Mouse (Mus musculus) lung, adult 18-20 months (tissue): ENCODE results near the gene Itsn1.
A peak's percentile ranks its signal among the peaks of the same experiment; 100 is the strongest.

Source experiments
- DNase-seq, 2 experiments: peaks; one replicate each; pipeline ENCODE4 v3.0.0; 2022; ENCODE audit warnings: mixed read lengths in 2 of 2

Gene Itsn1

DNA sequence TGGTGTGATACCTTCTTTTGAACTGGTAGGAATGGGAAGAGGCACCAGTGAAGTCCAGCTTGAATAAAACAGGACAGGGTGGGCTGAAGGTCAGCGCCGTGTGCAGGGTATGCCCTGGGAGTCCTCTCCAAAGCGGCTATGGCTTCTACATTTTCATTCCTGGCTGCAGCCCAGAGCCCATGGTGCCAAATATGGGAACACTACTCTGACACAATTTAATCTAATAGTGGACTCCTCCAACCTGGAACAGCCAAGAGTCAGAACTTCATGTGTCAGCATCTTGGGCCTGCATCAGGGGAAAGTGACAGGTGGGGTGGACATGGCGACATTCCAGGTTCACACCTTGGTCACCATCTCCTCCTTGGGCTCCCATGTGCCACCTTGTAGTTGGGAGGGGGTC, 147.4 kb downstream of the Itsn1 start:
- no peak for DNase-seq

DNA sequence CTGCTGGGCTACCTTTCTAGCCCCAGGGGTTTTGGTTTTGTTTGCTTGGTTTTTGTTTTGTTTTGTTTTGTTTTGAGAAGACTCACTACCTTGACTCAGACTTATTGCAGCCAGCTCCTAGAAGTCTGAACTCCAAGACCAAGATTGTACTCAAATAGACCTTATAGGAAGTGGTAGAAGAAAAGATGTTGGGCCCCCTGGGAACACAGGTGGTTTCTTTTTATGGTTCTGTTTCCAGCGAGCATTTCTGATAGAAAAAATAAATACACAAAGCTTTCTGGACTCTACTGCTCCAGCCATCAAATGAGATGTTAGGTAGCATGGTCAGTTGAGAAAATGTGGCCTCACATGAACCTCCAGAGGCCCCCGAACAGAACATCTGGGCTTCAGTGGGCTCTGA, 150.0 kb downstream of the Itsn1 start:
- no peak for DNase-seq

DNA sequence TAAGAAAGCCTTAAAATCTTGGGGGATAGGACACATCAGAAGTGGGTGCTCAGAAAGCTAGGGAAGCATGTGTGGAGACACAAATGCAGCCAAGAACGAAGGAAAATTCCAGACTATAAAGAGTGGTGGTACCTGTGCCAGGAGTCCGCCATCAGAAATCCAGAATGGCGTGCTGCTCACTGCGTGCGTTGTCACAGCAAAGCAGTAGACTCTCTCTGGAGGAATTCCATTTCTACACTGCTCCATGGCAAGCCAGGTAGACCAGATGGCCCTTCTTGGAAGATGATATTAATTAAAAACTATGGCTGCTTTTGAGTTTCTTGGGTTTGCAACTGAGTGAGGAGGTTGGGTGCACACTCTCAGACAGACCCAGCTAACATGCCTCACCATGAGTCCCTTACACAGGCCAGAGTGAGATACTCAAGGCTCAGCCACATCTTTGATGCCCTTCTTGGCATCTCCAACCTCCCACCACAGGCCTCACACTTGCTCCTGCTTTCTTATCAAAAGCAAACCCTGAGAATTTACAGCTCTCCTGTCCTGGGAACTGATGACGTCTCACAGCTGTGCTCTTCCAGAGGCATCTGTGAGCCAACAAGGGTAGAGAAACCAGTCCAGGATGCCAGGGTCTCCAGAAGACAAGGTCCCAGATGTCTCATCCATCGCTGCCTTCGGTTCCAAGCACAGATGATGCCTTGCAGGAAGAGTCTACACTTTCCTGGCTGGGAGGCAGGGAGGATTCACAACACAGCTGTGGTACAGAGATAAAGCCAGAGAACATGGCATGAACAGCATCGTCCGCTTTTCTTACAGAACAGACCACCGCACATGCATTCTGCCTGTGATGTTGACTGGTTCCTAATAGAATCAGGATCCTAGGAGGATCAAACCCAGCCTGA, 152.0 kb downstream of the Itsn1 start:
- DNase-seq: no peak

DNA sequence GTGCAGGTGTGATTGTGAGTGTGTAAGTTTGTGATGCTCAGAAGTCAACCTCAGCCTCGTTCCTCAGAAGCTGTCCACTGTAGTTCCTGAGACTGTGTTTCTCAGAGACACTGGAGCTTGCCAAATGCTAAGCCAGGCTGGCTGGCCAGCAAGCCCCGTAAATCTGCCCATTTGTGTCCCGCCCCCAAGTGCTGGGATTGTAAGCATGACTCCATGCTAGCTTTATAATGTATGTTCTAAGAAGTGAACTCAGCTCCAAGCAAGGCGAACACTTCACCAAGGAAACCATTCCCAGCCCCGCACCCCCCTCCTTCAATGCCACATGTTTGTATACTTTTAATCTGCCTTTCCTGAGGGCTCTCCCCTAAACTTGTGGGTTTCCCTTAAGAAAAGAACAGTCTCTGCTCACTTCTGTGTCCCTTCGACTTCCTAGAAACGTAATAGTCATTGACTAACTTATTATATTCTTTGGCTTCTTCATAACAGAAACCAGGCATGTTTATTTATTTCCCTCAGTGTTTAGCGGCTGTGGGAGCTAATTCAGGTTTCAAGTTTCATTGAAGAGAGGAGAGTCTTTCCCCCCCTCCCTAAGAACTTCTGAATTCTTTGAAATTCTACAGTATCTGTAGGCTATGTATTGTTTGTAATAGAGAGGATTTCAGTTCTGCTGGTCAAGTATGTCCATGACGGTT, 153.2 kb downstream of the Itsn1 start:
- DNase-seq: no peak

DNA sequence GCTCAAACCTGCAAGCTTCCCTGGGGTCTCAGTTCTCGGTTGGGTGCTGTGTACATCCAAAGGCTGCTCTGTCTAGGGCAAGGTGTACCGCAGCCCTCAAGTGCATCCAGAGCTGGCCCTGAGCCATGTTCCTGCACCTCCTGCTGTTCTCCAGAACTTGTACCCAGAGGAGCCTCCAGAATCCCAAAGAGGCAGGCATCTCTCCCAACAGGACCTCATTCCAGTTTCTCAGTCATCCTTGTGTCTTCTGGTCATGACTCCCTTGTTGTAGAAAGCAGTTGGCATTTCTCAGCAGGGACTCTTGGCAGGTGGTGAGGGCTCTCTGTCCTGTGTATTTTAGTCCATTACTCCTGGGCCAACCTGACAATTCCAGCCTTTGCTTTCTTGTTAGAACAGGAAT, 154.6 kb downstream of the Itsn1 start:
- no peak for DNase-seq

DNA sequence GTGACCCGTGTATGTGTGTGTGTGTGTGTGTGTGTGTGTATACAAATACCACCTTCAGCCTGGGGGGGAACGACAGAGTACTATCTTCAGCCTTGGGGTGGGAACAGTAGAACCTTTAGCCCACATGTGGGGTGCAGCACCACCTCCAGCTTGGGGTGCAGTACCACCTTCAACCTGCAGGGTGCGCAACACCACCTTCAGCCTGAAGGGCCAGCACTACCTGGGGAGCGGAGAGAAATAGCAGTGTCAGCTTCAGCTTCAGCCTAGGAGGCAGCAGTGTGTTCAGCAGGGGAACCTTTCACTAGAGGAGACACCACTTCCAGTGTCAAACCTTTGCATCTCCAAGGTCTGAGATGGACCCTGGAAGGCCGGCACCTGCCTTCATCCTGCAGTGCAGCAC, 155.1 kb downstream of the Itsn1 start:
- DNase-seq: no peak

DNA sequence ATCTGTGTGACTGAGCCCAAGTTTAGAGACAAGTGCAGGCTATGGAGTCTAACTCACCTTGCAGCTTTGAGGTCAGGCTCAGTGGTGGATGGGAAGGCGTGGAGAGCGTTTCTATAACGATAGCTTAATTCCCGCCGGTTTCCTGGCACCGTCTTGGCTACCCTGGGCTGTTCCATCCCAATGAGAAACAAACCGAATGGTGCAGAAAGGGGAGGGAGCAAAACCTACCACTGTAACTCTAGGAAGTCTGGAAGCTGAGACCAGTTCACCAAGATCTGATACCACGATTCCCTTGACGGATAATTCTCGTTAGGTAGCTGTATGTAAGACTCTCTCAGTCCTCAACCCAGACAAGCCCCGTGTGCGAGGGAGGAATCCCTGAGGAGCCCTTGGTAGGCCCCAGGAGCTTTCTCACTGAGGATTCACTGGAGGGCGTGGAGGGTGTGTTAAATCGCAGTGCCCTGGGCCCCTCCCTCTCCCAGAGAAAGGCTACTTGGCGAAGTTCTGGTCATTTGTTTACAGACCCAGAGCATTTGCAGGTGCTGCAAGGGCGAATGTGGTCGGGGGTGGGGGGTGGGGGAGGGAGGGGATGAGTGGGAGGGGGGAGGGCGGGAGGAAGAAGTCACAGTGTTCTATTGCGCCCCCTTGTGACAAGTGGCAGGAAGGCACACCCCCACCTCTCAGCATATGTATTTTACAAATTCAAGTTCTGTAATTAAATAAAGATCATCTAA, 156.5 kb downstream of the Itsn1 start:
- peak in 1 of 2 experiments; percentile 34 for DNase-seq

DNA sequence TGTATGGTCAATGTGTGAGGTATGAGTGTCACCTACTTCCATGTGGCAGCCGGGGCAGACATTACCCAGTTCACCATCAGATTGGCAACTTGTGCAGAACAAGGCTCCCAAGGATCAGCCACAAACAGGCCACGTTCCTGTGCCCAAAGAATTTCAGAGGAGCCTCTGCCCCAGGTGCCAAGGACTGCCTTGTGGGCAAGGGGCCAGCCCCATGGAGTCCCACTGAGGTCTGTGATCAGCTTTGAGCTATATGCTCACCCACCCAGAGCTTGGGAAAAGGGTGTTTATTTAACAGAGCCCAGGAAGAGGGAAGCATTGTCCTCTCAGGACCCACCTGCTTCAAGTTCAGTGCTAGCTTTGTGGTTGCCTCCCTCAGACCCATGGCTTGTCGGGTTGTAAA, 159.3 kb downstream of the Itsn1 start:
- DNase-seq: no peak

DNA sequence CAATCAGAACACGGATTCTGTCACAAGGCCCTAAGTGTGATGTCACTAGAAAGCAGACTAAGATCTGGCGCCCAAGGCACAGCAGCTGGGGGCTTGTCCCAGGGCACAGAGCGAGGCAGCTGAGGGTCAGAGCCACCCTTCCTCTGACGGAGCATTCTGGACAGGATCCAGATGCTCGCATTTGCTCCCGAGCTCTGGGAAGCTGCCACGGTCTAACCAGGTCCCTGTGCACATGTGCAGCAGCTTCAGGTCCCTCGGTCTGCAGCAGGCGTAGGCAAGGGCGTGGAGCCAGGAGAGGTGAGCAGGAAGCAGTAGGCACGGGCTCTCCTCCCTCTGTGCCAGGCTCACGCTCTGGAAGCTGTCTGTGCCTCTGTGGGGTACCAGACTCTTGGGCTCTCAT, 160.8 kb downstream of the Itsn1 start:
- no peak for DNase-seq

DNA sequence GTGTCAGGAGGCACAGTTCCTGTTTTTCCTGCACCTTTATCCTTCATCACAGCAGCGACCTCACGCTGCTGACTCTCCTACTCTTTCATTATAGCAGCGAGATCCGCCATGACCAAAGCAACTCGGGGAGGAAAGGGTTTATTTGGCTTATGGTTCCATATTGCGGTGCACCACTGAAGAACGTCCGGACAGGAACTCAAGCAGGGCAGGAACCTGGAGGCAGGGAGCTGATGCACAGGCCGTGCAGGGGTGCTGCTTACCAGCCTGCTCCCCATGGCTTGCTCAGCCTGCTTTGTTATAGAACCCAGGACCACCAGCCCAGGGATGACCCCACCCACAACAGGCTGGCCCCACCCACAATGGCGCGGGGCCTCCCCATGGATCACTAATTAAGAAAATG, 162.1 kb downstream of the Itsn1 start:
- DNase-seq: no peak

DNA sequence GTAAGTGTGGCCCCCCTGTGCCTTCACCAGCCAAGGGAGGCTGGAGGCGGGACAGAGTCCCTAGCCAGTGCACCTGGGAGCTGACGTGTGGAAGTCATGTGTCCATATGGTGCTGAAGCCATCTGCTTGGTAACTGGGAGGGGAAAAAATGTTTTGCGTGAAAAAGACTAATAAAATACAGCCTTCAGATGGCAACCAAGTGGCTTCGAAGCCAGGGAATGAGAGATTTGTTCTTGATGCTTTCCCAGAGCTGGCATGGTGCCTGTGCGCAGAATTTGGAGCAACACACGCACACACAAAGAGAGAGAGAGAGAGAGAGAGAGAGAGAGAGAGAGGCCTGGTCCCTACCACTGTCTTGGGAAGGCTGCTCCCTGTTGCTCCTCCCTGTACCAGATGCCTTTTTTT, 167.3 kb downstream of the Itsn1 start:
- no peak for DNase-seq

DNA sequence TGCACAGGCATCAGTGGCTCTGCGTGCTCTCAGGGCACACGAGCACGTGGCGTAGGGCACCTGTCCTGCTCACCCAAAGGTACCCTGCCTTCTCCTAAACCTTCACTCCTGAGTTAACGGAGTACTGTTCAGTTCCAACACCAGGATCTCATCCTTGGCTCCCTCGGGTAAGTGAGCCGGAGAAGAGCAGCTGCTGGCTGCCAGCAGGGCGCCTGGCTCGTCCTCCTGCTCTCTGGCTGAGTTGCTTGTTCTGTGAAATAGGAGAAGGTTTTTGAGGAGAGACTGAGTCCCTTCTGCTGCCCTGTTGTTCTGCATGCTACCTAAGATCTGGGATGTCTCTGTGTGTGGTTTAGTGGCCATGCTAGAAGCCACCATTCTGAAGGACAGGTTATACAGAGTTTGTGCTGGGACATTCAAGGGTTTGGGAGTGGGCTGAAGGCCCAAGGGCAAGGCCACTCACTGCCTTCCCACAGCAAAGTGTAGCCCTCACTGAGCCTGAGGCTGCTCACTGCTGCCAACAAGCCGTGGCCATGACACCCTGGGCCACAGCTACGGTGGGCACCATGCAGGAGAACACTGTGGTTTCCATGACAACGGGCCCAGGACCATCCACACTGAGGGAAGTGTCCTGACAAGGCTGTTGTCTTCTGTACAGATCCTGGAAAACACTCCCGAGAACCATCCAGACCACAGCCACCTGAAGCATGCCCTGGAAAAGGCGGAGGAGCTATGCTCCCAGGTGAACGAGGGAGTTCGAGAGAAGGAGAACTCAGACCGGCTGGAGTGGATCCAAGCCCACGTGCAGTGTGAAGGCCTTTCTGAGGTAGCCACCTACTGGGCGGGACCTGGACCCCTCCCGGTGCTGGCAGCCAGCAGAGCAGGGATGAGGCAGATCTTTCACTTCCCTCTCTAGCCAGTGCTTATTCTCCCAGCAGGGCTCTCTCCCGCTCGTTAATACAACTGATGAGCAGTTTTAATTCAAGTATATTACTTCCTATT, 170.1 kb downstream of the Itsn1 start:
- DNase-seq: peak; percentile 34 to 45

DNA sequence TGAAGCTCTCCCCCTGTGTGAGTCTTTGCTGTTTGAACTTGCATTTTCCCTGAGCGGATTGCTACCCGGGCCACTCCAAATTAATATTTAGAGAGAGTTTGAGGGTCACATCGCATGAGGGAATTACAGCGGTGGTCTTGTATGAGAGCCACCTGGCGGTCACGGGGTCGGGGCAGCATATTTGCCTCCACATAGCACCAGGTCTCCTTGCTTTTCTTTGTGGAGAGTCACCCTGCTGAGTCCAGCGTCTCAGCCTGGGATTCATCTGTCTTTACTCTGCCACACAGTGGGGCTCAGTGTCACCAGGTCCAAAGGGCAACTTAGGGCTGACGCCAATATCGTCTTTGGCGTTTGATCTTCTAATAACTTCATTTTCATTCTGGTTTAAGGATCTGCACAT, 171.2 kb downstream of the Itsn1 start:
- no peak for DNase-seq

DNA sequence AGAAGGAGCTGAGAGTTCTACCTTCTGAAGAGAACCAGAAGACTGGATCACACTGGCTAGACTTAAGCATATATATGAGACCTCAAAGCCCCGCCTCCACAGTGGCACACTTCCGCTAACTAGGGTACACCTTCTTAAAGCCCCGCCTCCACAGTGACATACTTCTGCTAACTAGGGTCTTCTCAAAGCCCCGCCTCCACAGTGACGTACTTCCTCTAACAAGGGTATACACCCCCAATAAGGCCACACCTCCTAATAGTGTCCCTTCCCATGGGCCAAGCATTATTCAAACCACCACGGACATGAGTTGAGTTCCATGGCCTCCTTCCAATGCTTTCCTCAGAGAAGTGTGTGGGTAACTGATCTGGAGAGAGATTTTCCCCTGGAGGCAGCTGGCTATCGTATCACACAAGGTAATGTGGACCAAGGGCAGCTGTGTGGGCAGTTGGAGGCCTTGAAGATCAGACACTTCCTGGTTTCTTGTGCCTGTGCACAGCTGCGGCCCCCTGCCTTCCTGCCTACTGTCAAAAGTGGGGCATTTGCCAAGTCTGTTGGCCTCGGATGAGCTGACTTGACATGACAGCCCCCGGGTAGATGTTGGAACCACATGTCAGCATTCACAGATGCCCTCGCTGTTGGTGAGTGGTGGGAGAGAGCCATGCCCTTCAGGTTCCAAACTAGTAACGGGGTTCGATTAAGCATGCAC, 174.9 kb downstream of the Itsn1 start:
- DNase-seq: no peak

DNA sequence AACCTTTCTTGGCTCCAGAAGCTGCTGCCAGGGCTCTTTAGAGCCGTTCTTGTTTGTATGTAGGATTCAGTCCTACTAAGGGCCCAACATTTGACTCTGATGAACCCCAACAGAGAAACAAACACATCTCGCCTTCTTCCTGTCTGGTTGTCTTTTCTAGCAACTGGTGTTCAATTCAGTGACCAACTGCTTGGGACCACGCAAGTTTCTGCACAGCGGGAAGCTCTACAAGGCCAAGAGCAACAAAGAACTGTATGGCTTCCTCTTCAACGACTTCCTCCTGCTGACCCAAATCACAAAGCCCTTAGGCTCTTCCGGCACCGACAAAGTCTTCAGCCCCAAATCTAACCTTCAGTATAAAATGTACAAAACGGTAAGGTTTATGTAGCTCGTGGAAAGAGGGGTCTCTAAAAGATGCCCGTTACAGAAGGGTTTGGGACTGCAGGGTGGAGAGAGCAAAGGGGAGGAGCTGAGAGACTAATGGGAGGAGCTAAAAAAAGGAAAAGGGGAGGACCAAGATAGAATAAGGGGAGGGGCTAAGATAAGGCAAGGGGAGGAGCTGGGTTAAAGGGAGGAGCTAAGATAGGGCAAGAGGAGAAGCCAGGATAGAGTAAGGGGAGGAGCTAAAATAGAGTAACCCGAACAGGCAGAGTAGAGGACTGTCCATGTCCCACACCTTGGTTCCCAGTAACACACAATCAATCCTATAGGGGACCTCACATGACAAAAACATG, 176.2 kb downstream of the Itsn1 start:
- no peak for DNase-seq

DNA sequence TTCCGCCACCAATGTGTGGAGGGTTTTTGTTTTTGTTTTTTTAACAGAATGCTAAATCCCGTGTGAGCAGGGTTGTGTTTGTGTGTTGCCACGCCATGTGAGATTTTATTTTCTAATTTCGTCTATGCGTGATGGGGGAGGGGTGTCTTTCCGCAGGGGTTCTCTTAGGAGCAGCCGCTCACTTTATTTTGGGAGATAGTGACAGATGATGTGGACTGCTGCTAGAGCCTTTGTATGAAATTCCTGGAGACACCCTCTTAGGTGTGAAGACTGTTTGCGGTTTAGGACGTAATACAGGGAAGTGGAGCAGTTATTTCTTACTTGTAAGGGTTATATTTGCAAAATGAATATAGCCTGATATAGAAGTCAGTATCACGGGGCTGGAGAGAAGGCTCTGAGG, 176.9 kb downstream of the Itsn1 start:
- DNase-seq: no peak

DNA sequence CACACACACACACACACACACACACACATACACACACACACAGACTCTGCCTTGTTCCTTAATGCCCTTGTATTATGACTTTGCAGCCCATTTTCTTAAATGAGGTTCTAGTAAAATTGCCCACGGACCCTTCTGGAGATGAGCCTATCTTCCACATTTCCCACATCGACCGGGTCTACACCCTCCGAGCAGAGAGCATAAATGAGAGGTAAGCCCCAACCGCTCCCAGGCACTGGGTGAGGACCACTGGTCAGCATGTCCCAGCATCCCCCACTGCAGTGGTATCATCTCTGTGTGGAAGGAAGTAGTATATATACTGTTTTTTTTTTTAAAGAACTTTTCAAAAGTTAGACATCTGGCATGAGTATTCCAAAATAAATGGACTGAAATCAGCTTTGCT, 177.6 kb downstream of the Itsn1 start:
- no peak for DNase-seq

DNA sequence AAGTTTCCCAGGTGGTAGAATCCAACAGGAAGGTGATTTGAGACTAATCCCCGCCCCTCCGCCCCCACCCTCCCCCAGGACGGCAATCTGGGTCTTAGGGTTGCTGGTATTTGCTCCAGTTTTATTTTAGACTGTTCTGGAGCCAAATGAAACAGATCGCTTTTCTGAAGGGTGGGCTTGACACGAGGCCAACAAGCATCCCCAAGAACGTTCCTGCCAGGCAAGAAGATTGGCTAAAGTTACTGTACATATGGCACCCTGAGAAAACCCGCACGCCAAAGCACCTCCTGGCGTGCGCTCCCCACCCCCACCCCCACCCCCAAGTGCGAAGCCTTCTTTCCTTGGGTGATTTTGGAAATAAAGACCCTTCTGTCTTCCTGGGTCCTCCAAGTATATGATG, 178.1 kb downstream of the Itsn1 start:
- no peak for DNase-seq

DNA sequence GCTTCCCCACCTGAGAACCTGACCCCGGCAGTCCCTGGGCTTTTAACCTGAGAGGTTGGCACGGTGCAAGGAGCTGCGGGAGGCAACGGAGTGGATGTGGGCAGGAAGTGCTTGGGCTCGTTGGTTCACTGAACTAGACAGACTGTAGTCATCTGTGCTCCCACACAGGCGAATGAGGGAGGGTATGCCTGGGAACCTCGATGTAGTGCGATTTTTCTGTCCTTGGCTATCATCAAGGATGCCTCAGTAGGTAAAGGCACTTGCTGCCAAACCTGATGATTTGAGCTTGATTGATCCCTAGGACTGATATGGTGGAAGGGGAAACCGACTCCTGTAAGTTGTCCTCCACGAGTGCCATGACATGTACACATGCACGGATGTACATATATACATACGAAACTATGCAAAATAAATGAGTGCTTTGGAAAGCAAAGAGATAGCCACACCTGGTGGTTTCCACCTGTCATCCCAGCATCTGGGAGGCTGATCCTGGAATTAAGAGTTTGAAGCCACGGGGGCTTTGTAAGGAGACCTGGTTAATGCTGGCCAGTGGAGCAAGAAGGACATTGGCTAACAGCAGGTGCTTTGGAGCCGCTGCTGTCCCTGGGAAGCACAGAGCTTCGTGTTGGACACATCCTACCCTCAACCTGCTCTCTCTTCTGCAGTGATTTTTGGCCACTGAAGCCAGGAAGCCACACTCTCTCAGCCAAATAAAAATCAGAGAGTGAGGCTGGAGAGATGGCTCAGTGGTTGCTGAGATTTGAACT, 180.7 kb downstream of the Itsn1 start:
- DNase-seq: no peak

DNA sequence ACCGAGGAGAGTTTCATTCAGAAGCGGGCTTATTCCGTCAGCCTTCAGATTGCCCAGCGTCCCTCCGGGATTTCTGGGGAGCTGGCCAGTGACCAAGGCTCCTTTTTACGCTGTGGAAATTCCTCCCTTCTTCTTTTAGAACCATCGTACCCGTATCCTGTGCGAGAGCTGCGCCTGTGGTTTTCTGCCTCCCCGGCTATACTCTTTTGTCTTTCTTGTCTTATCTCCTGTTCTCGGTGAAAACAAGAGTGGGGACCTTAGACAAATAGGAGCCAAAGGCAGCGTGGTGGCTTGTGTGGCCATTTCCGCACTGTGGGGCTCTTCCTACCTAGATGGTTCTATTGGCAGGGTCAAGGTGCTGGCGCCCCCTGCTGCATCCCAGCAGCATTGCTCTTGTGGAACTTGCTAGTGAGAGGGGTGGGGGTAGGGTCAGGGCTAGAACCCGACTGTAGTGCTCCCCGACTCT, 188.6 kb downstream of the Itsn1 start:
- peak; percentile 79 to 84 for DNase-seq
